Mouse (Mus musculus) thymus, postnatal 14 days (tissue): ENCODE results near the gene Manf.

Experiments
- DNase-seq: peaks from one replicate; pipeline ENCODE4 v3.0.0; 2021

Gene Manf

GRCm38 (mm10) chr9:106891829-106892551, at the start of gene Manf:
Manf (minus strand) TSS chr9:106891979.
- peak; percentile 97 for DNase-seq

GRCm38 (mm10) chr9:106934998-106935397, 43.2 kb upstream of the Manf start:
- DNase-seq: no peak

GRCm38 (mm10) chr9:106914878-106915277, 23.1 kb upstream of the Manf start:
- no peak for DNase-seq

- no peak for DNase-seq
Measured at GRCm38 (mm10) chr9:106913759-106914158, 22.0 kb upstream of the Manf start.

- DNase-seq: no peak
Measured at GRCm38 (mm10) chr9:106911624-106912023, 19.8 kb upstream of the Manf start.

GRCm38 (mm10) chr9:106908715-106909114, 16.9 kb upstream of the Manf start:
- DNase-seq: no peak

- DNase-seq: no peak
Measured at GRCm38 (mm10) chr9:106908174-106908573, 16.4 kb upstream of the Manf start.

GRCm38 (mm10) chr9:106906597-106906996, 14.8 kb upstream of the Manf start:
- DNase-seq: no peak

- DNase-seq: peak; percentile 51
Measured at GRCm38 (mm10) chr9:106903791-106904134, 12.0 kb upstream of the Manf start.

- DNase-seq: no peak
Measured at GRCm38 (mm10) chr9:106903099-106903790, 11.5 kb upstream of the Manf start.

- no peak for DNase-seq
Measured at GRCm38 (mm10) chr9:106901596-106901995, 9.8 kb upstream of the Manf start.

GRCm38 (mm10) chr9:106898901-106899300, 7.1 kb upstream of the Manf start:
- DNase-seq: no peak

GRCm38 (mm10) chr9:106893327-106893726, 1.5 kb upstream of the Manf start:
- no peak for DNase-seq

GRCm38 (mm10) chr9:106892552-106892875, 735 bp upstream of the Manf start:
- no peak for DNase-seq

GRCm38 (mm10) chr9:106891341-106891741, 438 bp downstream of the Manf start:
- DNase-seq: no peak

- no peak for DNase-seq
Measured at GRCm38 (mm10) chr9:106890496-106891240, 1.1 kb downstream of the Manf start.

GRCm38 (mm10) chr9:106889321-106889720, 2.5 kb downstream of the Manf start:
- DNase-seq: no peak

- no peak for DNase-seq
Measured at GRCm38 (mm10) chr9:106888346-106888745, 3.4 kb downstream of the Manf start.

- peak; percentile 99 for DNase-seq
Measured at GRCm38 (mm10) chr9:106886828-106887702, 4.7 kb downstream of the Manf start, which contains the start of gene Rbm15b. Rbm15b (minus strand) TSS chr9:106887428.

GRCm38 (mm10) chr9:106885901-106886731, 5.7 kb downstream of the Manf start:
- peak; percentile 79 for DNase-seq

- no peak for DNase-seq
Measured at GRCm38 (mm10) chr9:106884996-106885900, 6.5 kb downstream of the Manf start.
